Mouse (Mus musculus): ENCODE measurements at regions not wholly inside any gene's neighbourhood (a gene's known extent, or its start where the extent isn't known, plus 50 kb on each side); places are given as distances from the start of the nearest gene placed in this dataset.

- no peak for DNase-seq (ENCODE audit: low spot score in 2 of 2)
Measured at GRCm38 (mm10) chr13:47748906-47749305, 512.1 kb upstream of the Id4 start.

- DNase-seq (ENCODE audit: low spot score in 2 of 2), result no peak
Measured at GRCm38 (mm10) chr13:47751033-47751432, 510.0 kb upstream of the Id4 start.

- DNase-seq (ENCODE audit: low spot score in 2 of 2), result no peak
Measured at GRCm38 (mm10) chr13:47764802-47765597, 496.0 kb upstream of the Id4 start.

- no peak for DNase-seq (ENCODE audit: low spot score in 2 of 2)
Measured at GRCm38 (mm10) chr13:47768963-47769527, 492.0 kb upstream of the Id4 start.

GRCm38 (mm10) chr13:47777206-47778099 is 483.6 kb upstream of the Id4 start:
- DNase-seq (ENCODE audit: low spot score in 2 of 2), result peak; percentile 10 to 21

GRCm38 (mm10) chr13:47778218-47779009 is 482.6 kb upstream of the Id4 start:
- DNase-seq (ENCODE audit: low spot score in 2 of 2), result no peak

GRCm38 (mm10) chr13:47784406-47784805 is 476.6 kb upstream of the Id4 start:
- DNase-seq (ENCODE audit: low spot score in 2 of 2), result no peak

GRCm38 (mm10) chr13:47797859-47798258 is 463.2 kb upstream of the Id4 start:
- DNase-seq (ENCODE audit: low spot score in 2 of 2), result peak; percentile 25 to 33

- DNase-seq (ENCODE audit: low spot score in 2 of 2), result no peak
Measured at GRCm38 (mm10) chr13:47811711-47812415, 449.2 kb upstream of the Id4 start.

- no peak for DNase-seq (ENCODE audit: low spot score in 2 of 2)
Measured at GRCm38 (mm10) chr13:47818924-47819564, 442.0 kb upstream of the Id4 start.

GRCm38 (mm10) chr13:47836491-47836890 is 424.5 kb upstream of the Id4 start:
- DNase-seq (ENCODE audit: low spot score in 2 of 2), result no peak

GRCm38 (mm10) chr13:47842418-47842817 is 418.6 kb upstream of the Id4 start:
- DNase-seq (ENCODE audit: low spot score in 2 of 2), result no peak

- DNase-seq (ENCODE audit: low spot score in 2 of 2), result no peak
Measured at GRCm38 (mm10) chr13:47843011-47843410, 418.0 kb upstream of the Id4 start.

GRCm38 (mm10) chr13:47843541-47844267 is 417.3 kb upstream of the Id4 start:
- DNase-seq (ENCODE audit: low spot score in 2 of 2), result no peak

- no peak for DNase-seq (ENCODE audit: low spot score in 2 of 2)
Measured at GRCm38 (mm10) chr13:47846713-47847112, 414.3 kb upstream of the Id4 start.

GRCm38 (mm10) chr13:47848371-47849188 is 412.4 kb upstream of the Id4 start:
- DNase-seq (ENCODE audit: low spot score in 2 of 2), result no peak

- DNase-seq (ENCODE audit: low spot score in 2 of 2), result no peak
Measured at GRCm38 (mm10) chr13:47855422-47856108, 405.5 kb upstream of the Id4 start.

GRCm38 (mm10) chr13:47858946-47859345 is 402.1 kb upstream of the Id4 start:
- peak in 1 of 2 experiments; percentile 2 for DNase-seq (ENCODE audit: low spot score in 2 of 2)

Data from heart, adult 9 months (tissue).